Mouse (Mus musculus) forebrain, embryonic 14.5 days (tissue): ENCODE measurements at regions not wholly inside any gene's neighbourhood (a gene's known extent, or its start where the extent isn't known, plus 50 kb on each side); places are given as distances from the start of the nearest gene placed in this dataset.
A peak's percentile ranks its signal among the peaks of the same experiment; 100 is the strongest.

Experiments used
- ATAC-seq: fragments of 200-750 bp; cut with Nextera tagmentation; 2 replicates; pipeline ENCODE4 v1.8.0; 2017; ENCODE audit warnings: mild to moderate bottlenecking, moderate library complexity
- DNase-seq: peaks from one replicate; pipeline ENCODE4 v3.0.0-alpha.2; 2015; ENCODE audit warnings: low spot score
- H3K27ac ChIP-seq: fragments of 300-500 bp; sonication (generic); 2 replicates; pipeline ENCODE4 v1.5.1; 2014; ENCODE audit warnings: low read depth, mild to moderate bottlenecking, control low read depth, low read length, moderate library complexity
- H3K27me3 ChIP-seq: fragments of 300-500 bp; sonication (generic); replicated peaks from 2 replicates; pipeline ENCODE4 v1.6.1; 2014; ENCODE audit warnings: low read length, control low read depth, mixed read lengths; ENCODE audit not compliant: control insufficient read depth, insufficient read depth
- H3K36me3 ChIP-seq: fragments of 300-500 bp; sonication (generic); 2 replicates; pipeline ENCODE4 v1.6.1; 2014; ENCODE audit warnings: low read length, control low read depth; ENCODE audit not compliant: control insufficient read depth, insufficient read depth
- H3K4me1 ChIP-seq: fragments of 300-500 bp; sonication (generic); 2 replicates; pipeline ENCODE4 v1.6.1; 2014; ENCODE audit warnings: antibody characterized with exemption, low read length, control low read depth; ENCODE audit not compliant: control insufficient read depth, insufficient read depth
- H3K4me2 ChIP-seq: fragments of 300-500 bp; sonication (generic); 2 replicates; pipeline ENCODE4 v1.6.1; 2014; ENCODE audit warnings: mild to moderate bottlenecking, control low read depth, low read length
- H3K4me3 ChIP-seq: fragments of 300-500 bp; sonication (generic); 2 replicates; pipeline ENCODE4 v1.5.1; 2014; ENCODE audit warnings: low read depth, low read length, control low read depth
- H3K9ac ChIP-seq: fragments of 300-500 bp; sonication (generic); 2 replicates; pipeline ENCODE4 v1.6.1; 2014; ENCODE audit warnings: mild to moderate bottlenecking, low read length, control low read depth, moderate library complexity
- H3K9me3 ChIP-seq: fragments of 300-500 bp; sonication (generic); replicated peaks from 2 replicates; pipeline ENCODE4 v1.6.1; 2016; ENCODE audit warnings: low read length, control low read depth, mixed read lengths; ENCODE audit not compliant: control insufficient read depth
- WGBS: fragments of 180-500 bp; shearing (Covaris S2); extraction: QIAGEN DNeasy Blood & Tissue Kit; methylation state at CpG from one replicate; pipeline ENCODE4 v1.1.7; 2014; 5-methylcytosine and 5-hydroxymethylcytosine counted together

DNA sequence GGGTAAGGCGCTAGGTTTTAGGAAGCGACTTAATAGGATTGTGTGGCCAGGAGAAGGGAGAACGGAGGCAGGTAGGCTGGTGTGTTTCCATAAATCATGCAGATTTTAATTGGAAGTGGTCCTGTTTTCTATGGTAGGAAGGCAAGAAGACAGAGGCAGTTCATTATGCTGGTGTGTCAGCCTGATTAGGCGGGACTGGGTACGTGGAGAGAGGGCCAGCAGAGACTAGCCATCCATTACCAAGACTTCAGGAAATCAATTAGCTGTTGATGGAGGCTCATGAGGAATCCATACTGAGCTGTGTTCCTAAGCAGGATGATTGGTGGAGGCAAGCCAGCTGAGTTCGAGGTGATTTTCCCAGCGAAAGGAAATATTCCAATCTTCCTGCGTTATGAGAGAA, 261.3 kb upstream of the Dynlrb2 start:
- WGBS: 51% methylated on average over 8 of the region's 8 CpGs
- no peak overlapping the region for H3K9ac ChIP-seq
- H3K4me1 ChIP-seq: peaks cover 4% of the 10 kb centered on the region; the same call in 1 of the 2 replicates
- ATAC-seq: no peak
- H3K9me3 ChIP-seq: no peaks in the 10 kb centered on the region
- H3K4me3 ChIP-seq: no peak overlapping the region
- H3K36me3 ChIP-seq: no peaks in the 10 kb centered on the region
- no peak for DNase-seq
- H3K4me2 ChIP-seq: no peak overlapping the region
- no peaks in the 10 kb centered on the region for H3K27me3 ChIP-seq
- H3K27ac ChIP-seq: no peak overlapping the region

GRCm38 (mm10) chr8:116242972-116243371, 261.8 kb upstream of the Dynlrb2 start:
- H3K27ac ChIP-seq: no peak overlapping the region
- whole genome bisulfite sequencing: 73% methylated on average over 5 of the region's 5 CpGs
- no peak overlapping the region for H3K4me2 ChIP-seq
- no peak overlapping the region for H3K4me3 ChIP-seq
- no peak for ATAC-seq
- H3K27me3 ChIP-seq: no peaks in the 10 kb centered on the region
- H3K9me3 ChIP-seq: no peaks in the 10 kb centered on the region
- peaks cover 4% of the 10 kb centered on the region; the same call in 1 of the 2 replicates for H3K4me1 ChIP-seq
- no peak overlapping the region for H3K9ac ChIP-seq
- no peaks in the 10 kb centered on the region for H3K36me3 ChIP-seq
- no peak for DNase-seq

DNA sequence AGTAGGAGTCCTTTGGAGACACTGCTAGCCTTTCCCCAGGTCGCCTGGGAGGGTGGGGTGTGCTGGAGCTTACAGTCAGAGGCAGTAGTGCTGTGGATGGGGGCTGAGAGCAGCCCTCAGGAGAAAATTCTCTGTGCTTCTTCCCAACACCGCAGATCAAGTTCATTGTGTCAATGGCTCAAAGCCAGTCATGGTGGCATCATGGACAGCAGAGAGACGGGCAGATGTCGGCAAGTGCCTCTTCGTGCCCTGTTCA, 262.9 kb upstream of the Dynlrb2 start:
- no peak for DNase-seq
- H3K9ac ChIP-seq: no peak overlapping the region
- no peaks in the 10 kb centered on the region for H3K9me3 ChIP-seq
- 81% methylated on average over 5 of the region's 5 CpGs for WGBS
- H3K27ac ChIP-seq: no peak overlapping the region
- H3K36me3 ChIP-seq: no peaks in the 10 kb centered on the region
- no peak overlapping the region for H3K4me2 ChIP-seq
- ATAC-seq: no peak
- H3K4me1 ChIP-seq: peaks cover 4% of the 10 kb centered on the region; the same call in 1 of the 2 replicates
- H3K4me3 ChIP-seq: no peak overlapping the region
- H3K27me3 ChIP-seq: no peaks in the 10 kb centered on the region

GRCm38 (mm10) chr8:116241146-116241986, 263.4 kb upstream of the Dynlrb2 start:
- Histone ChIP-seq H3K9ac (no peak overlapping the region), H3K4me2 (no peak overlapping the region), H3K27me3 (0 out of 2 replicates have a peak, but pooled peaks cover 2% of the 10 kb centered on the region), H3K4me1 (peaks cover 4% of the 10 kb centered on the region; the same call in 1 of the 2 replicates), H3K4me3 (no peak overlapping the region), H3K36me3 (no peaks in the 10 kb centered on the region), H3K27ac (no peak overlapping the region), H3K9me3 (no peaks in the 10 kb centered on the region)
- DNase-seq (peak; percentile 11), ATAC-seq (no peak)
- 26% methylated on average over 11 of the region's 11 CpGs for WGBS

DNA sequence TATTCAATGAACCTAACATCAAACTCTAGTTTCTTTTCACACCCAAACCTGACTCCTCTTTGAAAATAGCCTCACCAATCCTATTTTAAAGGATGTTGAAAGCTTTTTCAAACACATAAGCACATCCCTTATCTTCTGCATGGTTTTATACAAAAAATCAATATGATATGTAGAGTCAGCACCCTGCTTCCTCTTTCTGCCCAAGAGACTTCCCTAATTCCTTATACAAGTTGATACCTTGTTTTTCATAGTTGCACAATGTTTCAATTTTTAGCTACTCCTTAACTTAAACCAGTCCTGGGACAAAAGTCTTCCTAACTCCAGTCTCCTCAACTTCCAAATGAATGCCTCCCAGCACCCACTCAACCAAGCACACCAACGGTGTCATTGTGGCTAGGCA, 266.1 kb upstream of the Dynlrb2 start:
- no peaks in the 10 kb centered on the region for H3K9me3 ChIP-seq
- no peak overlapping the region for H3K27ac ChIP-seq
- 95% methylated on average over 1 of the region's 1 CpGs for WGBS
- 0 out of 2 replicates have a peak, but pooled peaks cover 2% of the 10 kb centered on the region for H3K27me3 ChIP-seq
- H3K4me2 ChIP-seq: no peak overlapping the region
- ATAC-seq: no peak
- no peak overlapping the region for H3K4me3 ChIP-seq
- no peak overlapping the region for H3K9ac ChIP-seq
- H3K4me1 ChIP-seq: peaks cover 4% of the 10 kb centered on the region; the same call in 1 of the 2 replicates
- DNase-seq: no peak
- no peaks in the 10 kb centered on the region for H3K36me3 ChIP-seq

GRCm38 (mm10) chr8:116237561-116238100, 267.1 kb upstream of the Dynlrb2 start:
- H3K4me2 ChIP-seq: no peak overlapping the region
- no peak for DNase-seq
- no peak for ATAC-seq
- no peaks in the 10 kb centered on the region for H3K4me1 ChIP-seq
- no peak overlapping the region for H3K4me3 ChIP-seq
- H3K9me3 ChIP-seq: no peaks in the 10 kb centered on the region
- no peak overlapping the region for H3K9ac ChIP-seq
- H3K27ac ChIP-seq: no peak overlapping the region
- WGBS: 75% methylated on average over 3 of the region's 3 CpGs
- H3K36me3 ChIP-seq: no peaks in the 10 kb centered on the region
- 0 out of 2 replicates have a peak, but pooled peaks cover 2% of the 10 kb centered on the region for H3K27me3 ChIP-seq

DNA sequence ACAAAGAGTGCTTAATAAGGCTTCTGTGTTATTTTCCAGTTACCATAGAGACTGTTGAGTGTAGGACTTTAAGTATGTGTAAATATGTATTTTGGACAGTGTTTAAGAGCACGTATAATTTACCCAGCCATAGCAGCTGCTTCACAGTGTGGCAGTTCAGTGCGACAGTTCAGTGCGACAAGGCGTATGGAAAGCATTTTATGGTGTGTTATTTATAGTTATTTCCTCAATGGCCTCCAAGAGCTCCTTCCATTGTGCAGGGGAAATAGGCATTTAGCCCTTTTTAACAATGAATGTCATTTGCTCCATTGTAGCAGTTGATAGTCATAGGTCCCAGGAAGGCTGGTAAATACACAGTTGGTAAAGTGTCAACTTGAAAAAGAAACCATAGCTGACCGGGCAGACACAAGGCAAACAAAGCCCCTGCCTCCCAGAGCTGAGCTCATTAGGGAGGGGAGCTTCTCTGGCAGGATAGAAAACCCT, 275.1 kb upstream of the Dynlrb2 start:
- WGBS: 2% methylated on average over 5 of the region's 5 CpGs
- Histone ChIP-seq H3K9me3 (no peaks in the 10 kb centered on the region), H3K36me3 (no peaks in the 10 kb centered on the region), H3K4me1 (0 out of 2 replicates have a peak, but pooled peaks cover 6% of the 10 kb centered on the region), H3K4me3 (no peak overlapping the region), H3K27ac (0 out of 2 replicates have a peak overlapping the region, but pooled peaks have one; percentile 24), H3K4me2 (no peak overlapping the region), H3K27me3 (no peaks in the 10 kb centered on the region), H3K9ac (no peak overlapping the region)
- ATAC-seq (peak; percentile 85), DNase-seq (peak; percentile 72)

GRCm38 (mm10) chr8:116227003-116227402, 277.8 kb upstream of the Dynlrb2 start:
- 66% methylated on average over 11 of the region's 11 CpGs for WGBS
- Histone ChIP-seq H3K27ac (no peak overlapping the region), H3K27me3 (no peaks in the 10 kb centered on the region), H3K9ac (no peak overlapping the region), H3K4me2 (no peak overlapping the region), H3K36me3 (no peaks in the 10 kb centered on the region), H3K9me3 (no peaks in the 10 kb centered on the region), H3K4me1 (0 out of 2 replicates have a peak, but pooled peaks cover 6% of the 10 kb centered on the region), H3K4me3 (no peak overlapping the region)
- DNase-seq: no peak
- ATAC-seq: peak; percentile 55

GRCm38 (mm10) chr8:116223235-116223634, 281.5 kb upstream of the Dynlrb2 start:
- H3K4me2 ChIP-seq: no peak overlapping the region
- no peak overlapping the region for H3K27ac ChIP-seq
- no peak overlapping the region for H3K4me3 ChIP-seq
- no peaks in the 10 kb centered on the region for H3K9me3 ChIP-seq
- no peaks in the 10 kb centered on the region for H3K4me1 ChIP-seq
- DNase-seq (no peak), ATAC-seq (no peak)
- no peaks in the 10 kb centered on the region for H3K36me3 ChIP-seq
- no peak overlapping the region for H3K9ac ChIP-seq
- 93% methylated on average over 2 of the region's 2 CpGs for WGBS
- H3K27me3 ChIP-seq: no peaks in the 10 kb centered on the region
